Mouse (Mus musculus) lung, postnatal 0 days (tissue): ENCODE measurements around the gene Esrrb.

Experiments
- CTCF ChIP-seq: IDR thresholded peaks from 2 replicates; pipeline ENCODE4 v1.5.1; 2016; ENCODE audit warnings: antibody characterized with exemption, mild to moderate bottlenecking
- EP300 ChIP-seq: IDR thresholded peaks from 2 replicates; pipeline ENCODE4 v1.6.1; 2016; ENCODE audit warnings: antibody characterized with exemption, mild to moderate bottlenecking, control low read depth

- TF ChIP-seq CTCF (no peak), EP300 (no peak)
These were observed 36.6 kb upstream of the Esrrb start for GRCm38 (mm10) chr12:86324297-86324696.
